Mouse (Mus musculus): Measurements from ENCODE around the gene Fam24a. TPM values are rescaled to one million over a fixed set of nuclear protein-coding genes. Genes with fewer than 3 reads are reported as not detected.

Gene Fam24a
- polyA plus RNA-seq (2012; fragmentation: generic; extraction: Trizol), result not detected
- long read RNA-seq, experiment 1, result 0 reads
- long read RNA-seq, experiment 2, result 0 reads

- Histone ChIP-seq H3ac (ENCODE audit: control insufficient read depth, insufficient read length, low read depth) (no peak within 1 kb of the TSS), H3K36me3 (ENCODE audit: control insufficient read depth, insufficient read depth) (peaks cover 4% of the 10 kb centered on the region), H3K79me3 (ENCODE audit: low read depth) (no peaks in the 10 kb centered on the region), H3K79me2 (ENCODE audit: control insufficient read depth, insufficient read depth) (no peaks in the 10 kb centered on the region), H3K4me3 (ENCODE audit: insufficient read depth, poor library complexity, severe bottlenecking) (no peak within 1 kb of the TSS), H3K27me3 (ENCODE audit: control insufficient read depth, insufficient read depth, insufficient read length) (no peaks in the 10 kb centered on the region)
- TF ChIP-seq USF1 (IDR thresholded peaks at IDR 0.05; ENCODE audit: low read depth) (no peak), FOSL1 (IDR thresholded peaks at IDR 0.05; ENCODE audit: insufficient read depth, low read length, poor library complexity, severe bottlenecking) (no peak), MYOG (IDR thresholded peaks at IDR 0.05; ENCODE audit: control insufficient read depth, extremely low read depth, insufficient read length) (no peak), MAX (IDR thresholded peaks at IDR 0.05) (no peak), CTCF (IDR thresholded peaks at IDR 0.05; ENCODE audit: control insufficient read depth, insufficient read depth, insufficient read length) (no peak), CEBPB (IDR thresholded peaks at IDR 0.05; ENCODE audit: low read depth) (no peak), MYOD1 (IDR thresholded peaks at IDR 0.05; ENCODE audit: control insufficient read depth, insufficient read length, low read depth) (no peak)
Observed at GRCm38 (mm10) chr7:131333564-131333963, at the start of gene Fam24a. Gene Fam24a, plus strand, starts transcription at chr7:131333864.

- no peak overlapping the region for H3K4me3 ChIP-seq (ENCODE audit: insufficient read depth, poor library complexity, severe bottlenecking)
- H3K36me3 ChIP-seq (ENCODE audit: control insufficient read depth, insufficient read depth), result no peaks in the 10 kb centered on the region
- TF ChIP-seq MAX (IDR thresholded peaks at IDR 0.05) (no peak), USF1 (IDR thresholded peaks at IDR 0.05; ENCODE audit: low read depth) (no peak), CEBPB (IDR thresholded peaks at IDR 0.05; ENCODE audit: low read depth) (no peak), MYOD1 (IDR thresholded peaks at IDR 0.05; ENCODE audit: control insufficient read depth, insufficient read length, low read depth) (no peak), MYOG (IDR thresholded peaks at IDR 0.05; ENCODE audit: control insufficient read depth, extremely low read depth, insufficient read length) (no peak), CTCF (IDR thresholded peaks at IDR 0.05; ENCODE audit: control insufficient read depth, insufficient read depth, insufficient read length) (no peak), FOSL1 (IDR thresholded peaks at IDR 0.05; ENCODE audit: insufficient read depth, low read length, poor library complexity, severe bottlenecking) (no peak)
- H3K79me3 ChIP-seq (ENCODE audit: low read depth), result no peaks in the 10 kb centered on the region
- H3ac ChIP-seq (ENCODE audit: control insufficient read depth, insufficient read length, low read depth), result no peak overlapping the region
- no peaks in the 10 kb centered on the region for H3K79me2 ChIP-seq (ENCODE audit: control insufficient read depth, insufficient read depth)
- peaks cover 23% of the 10 kb centered on the region for H3K27me3 ChIP-seq (ENCODE audit: control insufficient read depth, insufficient read depth, insufficient read length)
Observed at GRCm38 (mm10) chr7:131297151-131297550, 36.5 kb upstream of the Fam24a start.

GRCm38 (mm10) chr7:131303340-131303739 is 30.3 kb upstream of the Fam24a start:
- Histone ChIP-seq H3ac (ENCODE audit: control insufficient read depth, insufficient read length, low read depth) (no peak overlapping the region), H3K27me3 (ENCODE audit: control insufficient read depth, insufficient read depth, insufficient read length) (peaks cover 15% of the 10 kb centered on the region), H3K79me2 (ENCODE audit: control insufficient read depth, insufficient read depth) (no peaks in the 10 kb centered on the region), H3K4me3 (ENCODE audit: insufficient read depth, poor library complexity, severe bottlenecking) (no peak overlapping the region), H3K79me3 (ENCODE audit: low read depth) (no peaks in the 10 kb centered on the region), H3K36me3 (ENCODE audit: control insufficient read depth, insufficient read depth) (no peaks in the 10 kb centered on the region)
- TF ChIP-seq CEBPB (IDR thresholded peaks at IDR 0.05; ENCODE audit: low read depth) (no peak), FOSL1 (IDR thresholded peaks at IDR 0.05; ENCODE audit: insufficient read depth, low read length, poor library complexity, severe bottlenecking) (no peak), USF1 (IDR thresholded peaks at IDR 0.05; ENCODE audit: low read depth) (no peak), MAX (IDR thresholded peaks at IDR 0.05) (no peak), MYOD1 (IDR thresholded peaks at IDR 0.05; ENCODE audit: control insufficient read depth, insufficient read length, low read depth) (no peak), CTCF (IDR thresholded peaks at IDR 0.05; ENCODE audit: control insufficient read depth, insufficient read depth, insufficient read length) (no peak), MYOG (IDR thresholded peaks at IDR 0.05; ENCODE audit: control insufficient read depth, extremely low read depth, insufficient read length) (no peak)

GRCm38 (mm10) chr7:131306733-131307132 is 26.9 kb upstream of the Fam24a start:
- TF ChIP-seq FOSL1 (IDR thresholded peaks at IDR 0.05; ENCODE audit: insufficient read depth, low read length, poor library complexity, severe bottlenecking), result no peak
- TF ChIP-seq MYOG (IDR thresholded peaks at IDR 0.05; ENCODE audit: control insufficient read depth, extremely low read depth, insufficient read length), result no peak
- no peak for TF ChIP-seq CTCF (IDR thresholded peaks at IDR 0.05; ENCODE audit: control insufficient read depth, insufficient read depth, insufficient read length)
- no peak for TF ChIP-seq MYOD1 (IDR thresholded peaks at IDR 0.05; ENCODE audit: control insufficient read depth, insufficient read length, low read depth)
- TF ChIP-seq CEBPB (IDR thresholded peaks at IDR 0.05; ENCODE audit: low read depth), result no peak
- no peak for TF ChIP-seq USF1 (IDR thresholded peaks at IDR 0.05; ENCODE audit: low read depth)
- TF ChIP-seq MAX (IDR thresholded peaks at IDR 0.05), result no peak
- Histone ChIP-seq H3K79me2 (ENCODE audit: control insufficient read depth, insufficient read depth) (no peaks in the 10 kb centered on the region), H3K79me3 (ENCODE audit: low read depth) (no peaks in the 10 kb centered on the region), H3K36me3 (ENCODE audit: control insufficient read depth, insufficient read depth) (no peaks in the 10 kb centered on the region), H3K4me3 (ENCODE audit: insufficient read depth, poor library complexity, severe bottlenecking) (no peak overlapping the region), H3ac (ENCODE audit: control insufficient read depth, insufficient read length, low read depth) (no peak overlapping the region), H3K27me3 (ENCODE audit: control insufficient read depth, insufficient read depth, insufficient read length) (peaks cover 10% of the 10 kb centered on the region)

GRCm38 (mm10) chr7:131314493-131314892 is 19.2 kb upstream of the Fam24a start:
- Histone ChIP-seq H3K4me3 (ENCODE audit: insufficient read depth, poor library complexity, severe bottlenecking) (no peak overlapping the region), H3ac (ENCODE audit: control insufficient read depth, insufficient read length, low read depth) (no peak overlapping the region), H3K27me3 (ENCODE audit: control insufficient read depth, insufficient read depth, insufficient read length) (no peaks in the 10 kb centered on the region), H3K79me2 (ENCODE audit: control insufficient read depth, insufficient read depth) (no peaks in the 10 kb centered on the region), H3K79me3 (ENCODE audit: low read depth) (no peaks in the 10 kb centered on the region), H3K36me3 (ENCODE audit: control insufficient read depth, insufficient read depth) (no peaks in the 10 kb centered on the region)
- TF ChIP-seq FOSL1 (IDR thresholded peaks at IDR 0.05; ENCODE audit: insufficient read depth, low read length, poor library complexity, severe bottlenecking), result no peak
- no peak for TF ChIP-seq MYOD1 (IDR thresholded peaks at IDR 0.05; ENCODE audit: control insufficient read depth, insufficient read length, low read depth)
- no peak for TF ChIP-seq CEBPB (IDR thresholded peaks at IDR 0.05; ENCODE audit: low read depth)
- TF ChIP-seq CTCF (IDR thresholded peaks at IDR 0.05; ENCODE audit: control insufficient read depth, insufficient read depth, insufficient read length), result no peak
- no peak for TF ChIP-seq MYOG (IDR thresholded peaks at IDR 0.05; ENCODE audit: control insufficient read depth, extremely low read depth, insufficient read length)
- TF ChIP-seq USF1 (IDR thresholded peaks at IDR 0.05; ENCODE audit: low read depth), result no peak
- TF ChIP-seq MAX (IDR thresholded peaks at IDR 0.05), result no peak

All from C2C12 (cell line).